Comparison of ENCODE assay signal across 8 mouse cellular contexts in the genomic region with DNA sequence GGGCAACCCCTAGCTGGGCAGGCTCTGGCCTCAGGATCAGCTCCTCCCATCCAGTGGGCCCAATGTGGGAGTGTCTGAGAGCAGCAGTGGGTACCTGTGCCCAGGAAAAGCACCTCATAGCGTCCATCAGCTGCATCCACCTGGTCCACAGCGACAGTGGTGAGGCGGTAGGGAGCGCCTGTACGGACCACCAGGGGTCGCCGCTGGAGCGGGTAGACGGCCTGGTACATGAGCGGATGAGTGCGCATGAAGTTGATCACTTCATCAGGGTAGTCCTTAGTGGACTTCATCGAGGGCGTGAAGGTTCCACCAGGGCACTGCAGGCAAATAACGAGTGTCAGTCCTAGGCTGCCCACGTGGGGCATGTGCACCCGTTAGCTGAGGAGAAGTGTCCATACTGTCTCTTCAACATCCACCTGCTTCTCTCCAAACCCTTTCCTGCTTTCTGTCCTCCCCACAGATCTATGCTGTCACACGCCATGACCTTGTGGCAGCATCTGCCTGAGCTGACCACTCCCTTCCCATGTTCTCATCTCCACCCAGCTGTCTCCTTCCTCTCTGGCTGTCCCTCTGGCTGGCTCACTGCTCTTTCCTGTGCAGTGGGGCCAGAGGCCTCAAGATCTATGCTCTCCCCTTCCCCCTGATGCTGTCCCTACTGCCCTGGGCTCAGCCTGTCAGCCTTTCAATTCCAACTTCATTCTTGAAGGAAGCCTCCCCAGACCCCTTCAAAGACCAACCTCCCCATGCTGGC. TPM values are rescaled to one million over a fixed set of nuclear protein-coding genes. Genes with fewer than 3 reads are reported as not detected.
DNase-seq lines count a peak whose midpoint lies in the region; ATAC-seq lines count a peak whose summit lies in the region.

No protein-coding gene starts in this region.

- peak; percentile 49 for DNase-seq in adrenal gland, adult 2 months
- DNase-seq in adrenal gland, postnatal 4 days (ENCODE audit: low spot score in 2 of 2): no peak
- DNase-seq in B cell, adult 2 months: peak; percentile 37 to 45
- DNase-seq in embryo, embryonic 11 days: peak; percentile 75
- peak; percentile 74 to 83 for DNase-seq in kidney, postnatal 36 days
- DNase-seq in thymus, postnatal 10 days (ENCODE audit: low spot score in 2 of 2): peak; percentile 50 to 83

- H3K36me3 ChIP-seq in heart, embryonic 15.5 days: no peaks in the 10 kb centered on the region

- ATAC-seq in heart, embryonic 15.5 days (replicated peaks; ENCODE audit: insufficient number of reproducible peaks, insufficient read depth, low FRiP score, low read depth): peak; percentile 56
- ATAC-seq in megakaryocyte-erythroid progenitor cell, adult 5-6 weeks (replicated peaks; ENCODE audit: low FRiP score, low TSS enrichment, poor library complexity, severe bottlenecking): peak; percentile 70

- no peak overlapping the region for H3K4me2 ChIP-seq in heart, embryonic 15.5 days

- no peak overlapping the region for H3K4me3 ChIP-seq in heart, embryonic 15.5 days

- 43% methylated on average over 17 of the region's 17 CpGs for WGBS in heart, embryonic 15.5 days

- H3K27ac ChIP-seq in heart, embryonic 15.5 days: no peak overlapping the region

- peaks cover 7% of the 10 kb centered on the region for H3K4me1 ChIP-seq in heart, embryonic 15.5 days (replicated peaks)

- no peak overlapping the region for H3K9ac ChIP-seq in heart, embryonic 15.5 days

- H3K27me3 ChIP-seq in heart, embryonic 15.5 days: no peaks in the 10 kb centered on the region

- no peaks in the 10 kb centered on the region for H3K9me3 ChIP-seq in heart, embryonic 15.5 days (replicated peaks)

RNA-seq across cellular contexts. Expression of gene Gnat1, which starts 5.9 kb away (rescaled TPM):
- under 1 TPM in 1 of 2 experiments, not detected in 1; 0.37 TPM for total RNA-seq in adrenal gland, adult 2 months (2021)
- polyA plus RNA-seq in adrenal gland, adult 2 months (2012; rRNA removed): 0.10 and 0.16 TPM in 2 replicates
- total RNA-seq in adrenal gland, postnatal 4 days (2021): 1 to 10 TPM in 1 of 2 experiments, under 1 TPM in 1; 0.73 to 1.6 TPM
- 0.53 and 0.98 TPM in 2 replicates for polyA plus RNA-seq in heart, embryonic 15.5 days (2015; fragmentation: Nextera tagmentation; extraction: Ambion mirVana)
- total RNA-seq in megakaryocyte-erythroid progenitor cell, adult 5-6 weeks (2014; fragmentation: Nextera tagmentation): not detected in 2 replicates
- total RNA-seq in megakaryocyte-erythroid progenitor cell, adult 5-6 weeks (2017): 5.3 TPM in 1 of 2 replicates, not detected in the other

RNA-seq across cellular contexts. Expression of gene Slc38a3, which starts 16.1 kb away (rescaled TPM):
- total RNA-seq in adrenal gland, adult 2 months (2021): 1 to 10 TPM in 1 of 2 experiments, under 1 TPM in 1; 0.48 to 2.7 TPM
- 1.7 and 4.1 TPM in 2 replicates for polyA plus RNA-seq in adrenal gland, adult 2 months (2012; rRNA removed)
- 10 to 100 TPM; 10.1 to 37.4 TPM for total RNA-seq in adrenal gland, postnatal 4 days (2021)
- 2.5 and 3.6 TPM in 2 replicates for polyA plus RNA-seq in heart, embryonic 15.5 days (2015; fragmentation: Nextera tagmentation; extraction: Ambion mirVana)
- not detected in 2 replicates for total RNA-seq in megakaryocyte-erythroid progenitor cell, adult 5-6 weeks (2014; fragmentation: Nextera tagmentation)
- not detected in 2 replicates for total RNA-seq in megakaryocyte-erythroid progenitor cell, adult 5-6 weeks (2017)

RNA-seq across cellular contexts. Expression of gene Sema3f, which starts 24.9 kb away (rescaled TPM):
- 10 to 100 TPM; 27.2 to 34.8 TPM for total RNA-seq in adrenal gland, adult 2 months (2021)
- 95.1 and 106 TPM in 2 replicates for polyA plus RNA-seq in adrenal gland, adult 2 months (2012; rRNA removed)
- total RNA-seq in adrenal gland, postnatal 4 days (2021): 10 to 100 TPM; 28.9 to 32.8 TPM
- polyA plus RNA-seq in heart, embryonic 15.5 days (2015; fragmentation: Nextera tagmentation; extraction: Ambion mirVana): 4.1 and 7.1 TPM in 2 replicates
- 0.94 TPM in 1 of 2 replicates, not detected in the other for total RNA-seq in megakaryocyte-erythroid progenitor cell, adult 5-6 weeks (2014; fragmentation: Nextera tagmentation)
- not detected in 2 replicates for total RNA-seq in megakaryocyte-erythroid progenitor cell, adult 5-6 weeks (2017)

RNA-seq across cellular contexts. Expression of gene Gnai2, which starts 50.2 kb away (rescaled TPM):
- total RNA-seq in adrenal gland, adult 2 months (2021): 100 to 1,000 TPM; 198 to 278 TPM
- 330 and 345 TPM in 2 replicates for polyA plus RNA-seq in adrenal gland, adult 2 months (2012; rRNA removed)
- total RNA-seq in adrenal gland, postnatal 4 days (2021): 100 to 1,000 TPM; 345 to 390 TPM
- polyA plus RNA-seq in heart, embryonic 15.5 days (2015; fragmentation: Nextera tagmentation; extraction: Ambion mirVana): 367 and 431 TPM in 2 replicates
- 204 and 225 TPM in 2 replicates for total RNA-seq in megakaryocyte-erythroid progenitor cell, adult 5-6 weeks (2014; fragmentation: Nextera tagmentation)
- total RNA-seq in megakaryocyte-erythroid progenitor cell, adult 5-6 weeks (2017): 215 and 228 TPM in 2 replicates

Comparison
In these comparisons a context has a peak if more than half of its experiments do, and no peak if none do; other contexts are left out.
1. DNase-seq: peak in adrenal gland, adult 2 months (single experiment), B cell, adult 2 months (2 of 2), embryo, embryonic 11 days (single experiment), kidney, postnatal 36 days (2 of 2) and thymus, postnatal 10 days (2 of 2); none in adrenal gland, postnatal 4 days (0 of 2).
2. RNA of gene Sema3f, which starts 24.9 kb away (total RNA-seq): 27.2 to 34.8 TPM in adrenal gland, adult 2 months and 28.9 to 32.8 TPM in adrenal gland, postnatal 4 days; 0.94 TPM in megakaryocyte-erythroid progenitor cell, adult 5-6 weeks; every median in the first group is over 10 times any median in the second.